Mouse (Mus musculus): ENCODE measurements at regions not wholly inside any gene's neighbourhood (a gene's known extent, or its start where the extent isn't known, plus 50 kb on each side); places are given as distances from the start of the nearest gene placed in this dataset.

DNA sequence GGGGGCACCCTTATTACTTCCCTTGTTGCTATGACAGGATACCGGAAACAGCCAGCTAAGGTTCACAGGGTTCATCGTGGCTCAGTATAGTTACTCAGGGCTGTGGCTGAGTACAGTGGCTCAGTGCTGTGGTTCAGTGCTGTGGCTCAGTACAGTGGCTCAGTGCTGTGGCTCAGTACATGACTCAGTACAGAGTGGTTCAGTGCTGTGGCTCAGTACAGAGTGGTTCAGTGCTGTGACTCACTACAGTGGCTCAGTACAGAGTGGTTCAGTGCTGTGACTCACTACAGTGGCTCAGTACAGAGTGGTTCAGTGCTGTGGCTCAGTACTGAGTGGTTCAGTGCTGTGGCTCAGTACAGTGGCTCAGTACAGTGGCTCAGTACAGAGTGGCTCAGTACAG is 78.6 kb upstream of the Zfp423 start:
- no peak for ATAC-seq
- H3K9me3 ChIP-seq (ENCODE audit: low read length) = no peaks in the 10 kb centered on the region

DNA sequence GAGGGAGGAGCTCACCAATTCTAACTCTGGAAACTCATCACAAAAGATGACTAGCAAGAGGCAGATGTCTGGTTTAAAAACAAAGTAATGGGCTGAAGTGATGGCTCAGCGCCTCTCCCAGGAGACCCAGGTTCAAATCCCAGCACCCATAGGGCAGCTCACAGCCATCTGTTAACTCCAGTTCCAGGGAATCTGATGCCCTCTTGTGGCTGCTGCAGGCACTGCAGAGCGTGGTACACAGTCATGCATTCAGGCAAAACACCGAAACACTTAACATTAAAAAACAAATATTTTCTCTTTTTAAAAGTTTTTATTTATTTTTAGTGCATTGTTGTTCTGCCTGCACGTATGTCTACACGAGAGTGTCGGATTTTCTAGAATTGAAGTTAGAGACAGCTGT is 73.7 kb upstream of the Zfp423 start:
- no peak for ATAC-seq
- peak; percentile 37 for DNase-seq (ENCODE audit: low spot score)
- no peak overlapping the region for H3K27ac ChIP-seq
- H3K9ac ChIP-seq (replicated peaks; ENCODE audit: low read length) = no peak overlapping the region
- H3K36me3 ChIP-seq (ENCODE audit: insufficient read depth, low read length) = no peaks in the 10 kb centered on the region
- H3K4me3 ChIP-seq (ENCODE audit: low read length) = no peak overlapping the region
- no peaks in the 10 kb centered on the region for H3K4me1 ChIP-seq (ENCODE audit: insufficient read depth, low read length)
- no peaks in the 10 kb centered on the region for H3K27me3 ChIP-seq (ENCODE audit: insufficient read depth, low read length)
- H3K9me3 ChIP-seq (ENCODE audit: low read length) = no peaks in the 10 kb centered on the region
- WGBS = 77% methylated on average over 6 of the region's 6 CpGs
- no peak overlapping the region for H3K4me2 ChIP-seq (ENCODE audit: low read depth, low read length)
- peak; percentile 64 for TF ChIP-seq CTCF (IDR thresholded peaks at IDR 0.05; ENCODE audit: low read depth)

More for the DNA sequence above, 78.6 kb upstream of the Zfp423 start:
- no peak for DNase-seq (ENCODE audit: low spot score)
- H3K4me3 ChIP-seq (ENCODE audit: low read length) = no peak overlapping the region
- no peak overlapping the region for H3K9ac ChIP-seq (replicated peaks; ENCODE audit: low read length)
- H3K36me3 ChIP-seq (ENCODE audit: insufficient read depth, low read length) = no peaks in the 10 kb centered on the region
- H3K27ac ChIP-seq = no peak overlapping the region
- no peaks in the 10 kb centered on the region for H3K27me3 ChIP-seq (ENCODE audit: insufficient read depth, low read length)
- H3K4me1 ChIP-seq (ENCODE audit: insufficient read depth, low read length) = no peaks in the 10 kb centered on the region
- TF ChIP-seq CTCF (IDR thresholded peaks at IDR 0.05; ENCODE audit: low read depth) = no peak
- no peak overlapping the region for H3K4me2 ChIP-seq (ENCODE audit: low read depth, low read length)
- WGBS = 85% methylated on average over 2 of the region's 2 CpGs

- Histone ChIP-seq H3K27me3 (ENCODE audit: insufficient read depth, low read length) (no peaks in the 10 kb centered on the region), H3K36me3 (ENCODE audit: insufficient read depth, low read length) (no peaks in the 10 kb centered on the region), H3K9me3 (ENCODE audit: low read length) (no peaks in the 10 kb centered on the region), H3K4me2 (ENCODE audit: low read depth, low read length) (no peak overlapping the region), H3K27ac (no peak overlapping the region), H3K4me3 (ENCODE audit: low read length) (no peak overlapping the region), H3K9ac (replicated peaks; ENCODE audit: low read length) (no peak overlapping the region), H3K4me1 (ENCODE audit: insufficient read depth, low read length) (0 out of 2 replicates have a peak, but pooled peaks cover 4% of the 10 kb centered on the region)
- WGBS = 60% methylated on average over 14 of the region's 14 CpGs
- no peak for TF ChIP-seq CTCF (IDR thresholded peaks at IDR 0.05; ENCODE audit: low read depth)
- ATAC-seq (no peak), DNase-seq (ENCODE audit: low spot score) (peak; percentile 15)
These were observed 65.1 kb upstream of the Zfp423 start for GRCm38 (mm10) chr8:88024496-88024895.

GRCm38 (mm10) chr8:88023423-88023822 is 64.0 kb upstream of the Zfp423 start:
- Histone ChIP-seq H3K27me3 (ENCODE audit: insufficient read depth, low read length) (no peaks in the 10 kb centered on the region), H3K27ac (no peak overlapping the region), H3K9ac (replicated peaks; ENCODE audit: low read length) (no peak overlapping the region), H3K36me3 (ENCODE audit: insufficient read depth, low read length) (no peaks in the 10 kb centered on the region), H3K4me1 (ENCODE audit: insufficient read depth, low read length) (0 out of 2 replicates have a peak, but pooled peaks cover 4% of the 10 kb centered on the region), H3K9me3 (ENCODE audit: low read length) (no peaks in the 10 kb centered on the region), H3K4me3 (ENCODE audit: low read length) (no peak overlapping the region), H3K4me2 (ENCODE audit: low read depth, low read length) (no peak overlapping the region)
- 14% methylated on average over 5 of the region's 5 CpGs for WGBS
- DNase-seq (ENCODE audit: low spot score) = peak; percentile 87
- ATAC-seq = peak; percentile 61
- peak; percentile 77 for TF ChIP-seq CTCF (IDR thresholded peaks at IDR 0.05; ENCODE audit: low read depth)

GRCm38 (mm10) chr8:88022776-88023385 is 63.5 kb upstream of the Zfp423 start:
- Histone ChIP-seq H3K27me3 (ENCODE audit: insufficient read depth, low read length) (no peaks in the 10 kb centered on the region), H3K4me1 (ENCODE audit: insufficient read depth, low read length) (0 out of 2 replicates have a peak, but pooled peaks cover 4% of the 10 kb centered on the region), H3K36me3 (ENCODE audit: insufficient read depth, low read length) (no peaks in the 10 kb centered on the region), H3K4me2 (ENCODE audit: low read depth, low read length) (no peak overlapping the region), H3K9ac (replicated peaks; ENCODE audit: low read length) (no peak overlapping the region), H3K27ac (no peak overlapping the region), H3K4me3 (ENCODE audit: low read length) (no peak overlapping the region), H3K9me3 (ENCODE audit: low read length) (no peaks in the 10 kb centered on the region)
- ATAC-seq (no peak), DNase-seq (ENCODE audit: low spot score) (no peak)
- WGBS = 49% methylated on average over 16 of the region's 16 CpGs
- TF ChIP-seq CTCF (IDR thresholded peaks at IDR 0.05; ENCODE audit: low read depth) = 0 out of 2 replicates have a peak, but pooled peaks have one; percentile 6

DNA sequence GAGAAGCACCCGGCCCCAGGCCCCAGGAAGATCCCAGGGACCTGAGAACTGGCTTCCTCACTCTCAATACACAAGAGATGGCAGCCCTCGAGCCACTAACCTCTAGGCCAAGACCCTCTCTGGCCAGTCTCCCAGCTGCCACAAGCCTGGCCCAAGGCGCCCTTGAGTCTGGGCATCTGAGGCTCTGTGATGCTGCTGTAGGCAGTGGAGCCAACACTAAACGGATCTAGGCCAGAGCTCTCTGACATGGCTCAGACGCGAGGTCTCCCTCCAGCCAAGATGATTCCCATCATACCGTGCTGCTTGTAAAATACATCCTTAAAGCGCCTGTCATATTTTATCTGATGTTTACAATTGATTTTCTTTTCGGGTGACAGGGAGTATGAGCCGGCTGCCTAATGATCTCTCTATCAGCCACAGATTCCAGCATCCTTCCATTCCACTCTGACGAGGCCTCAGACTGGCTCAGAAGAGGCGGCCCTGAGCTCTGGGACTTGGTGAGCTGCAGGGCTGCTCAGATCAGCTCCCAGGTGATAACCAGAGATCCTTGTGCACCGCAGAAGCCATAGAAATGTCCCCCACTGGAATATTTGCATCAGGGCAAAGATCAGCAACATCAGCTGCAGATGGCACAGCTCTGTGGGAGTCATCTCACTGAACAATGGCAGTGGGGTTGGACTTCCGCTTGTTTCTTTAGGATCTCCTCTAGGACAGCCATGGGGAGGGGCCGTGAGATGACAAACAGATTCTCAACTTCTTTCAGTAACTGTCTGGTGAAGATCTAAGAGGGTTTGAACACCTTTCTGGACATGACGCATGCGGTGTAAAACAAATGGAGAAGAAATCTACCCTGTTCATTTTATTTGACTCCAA is 60.1 kb upstream of the Zfp423 start:
- ATAC-seq = no peak
- Histone ChIP-seq H3K4me2 (ENCODE audit: low read depth, low read length) (no peak overlapping the region), H3K36me3 (ENCODE audit: insufficient read depth, low read length) (no peaks in the 10 kb centered on the region), H3K27me3 (ENCODE audit: insufficient read depth, low read length) (no peaks in the 10 kb centered on the region), H3K9ac (replicated peaks; ENCODE audit: low read length) (no peak overlapping the region), H3K9me3 (ENCODE audit: low read length) (no peaks in the 10 kb centered on the region), H3K4me1 (ENCODE audit: insufficient read depth, low read length) (no peaks in the 10 kb centered on the region), H3K4me3 (ENCODE audit: low read length) (no peak overlapping the region), H3K27ac (no peak overlapping the region)
- TF ChIP-seq CTCF (IDR thresholded peaks at IDR 0.05; ENCODE audit: low read depth) = no peak
- DNase-seq (ENCODE audit: low spot score) = no peak
- 64% methylated on average over 17 of the region's 17 CpGs for WGBS

DNA sequence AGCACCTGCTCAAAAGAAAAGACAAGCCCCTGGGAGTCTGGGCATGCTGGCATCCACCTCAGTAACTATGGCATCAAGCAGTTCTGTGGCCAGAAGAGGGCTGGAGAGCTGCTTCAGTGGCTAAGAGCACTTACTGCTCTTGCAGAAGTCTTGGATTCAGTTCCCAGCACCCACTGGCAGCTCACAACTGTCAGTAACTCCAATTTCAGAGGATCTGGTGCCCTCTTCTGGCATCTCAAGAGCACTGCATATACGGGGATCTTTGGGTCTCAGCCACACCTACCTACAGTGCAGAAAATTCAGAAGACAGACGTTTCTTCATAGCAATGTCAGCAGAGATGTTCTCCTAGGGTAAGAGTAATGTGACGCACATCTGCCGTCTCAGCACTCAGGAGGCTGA is 59.1 kb upstream of the Zfp423 start:
- Histone ChIP-seq H3K9me3 (ENCODE audit: low read length) (no peaks in the 10 kb centered on the region), H3K4me2 (ENCODE audit: low read depth, low read length) (no peak overlapping the region), H3K36me3 (ENCODE audit: insufficient read depth, low read length) (no peaks in the 10 kb centered on the region), H3K27me3 (ENCODE audit: insufficient read depth, low read length) (no peaks in the 10 kb centered on the region), H3K9ac (replicated peaks; ENCODE audit: low read length) (no peak overlapping the region), H3K4me3 (ENCODE audit: low read length) (no peak overlapping the region), H3K4me1 (ENCODE audit: insufficient read depth, low read length) (no peaks in the 10 kb centered on the region), H3K27ac (no peak overlapping the region)
- TF ChIP-seq CTCF (IDR thresholded peaks at IDR 0.05; ENCODE audit: low read depth) = no peak
- ATAC-seq (no peak), DNase-seq (ENCODE audit: low spot score) (no peak)
- WGBS = 97% methylated on average over 4 of the region's 4 CpGs
